Mouse (Mus musculus): ENCODE measurements at regions not wholly inside any gene's neighbourhood (a gene's known extent, or its start where the extent isn't known, plus 50 kb on each side); places are given as distances from the start of the nearest gene placed in this dataset.

DNA sequence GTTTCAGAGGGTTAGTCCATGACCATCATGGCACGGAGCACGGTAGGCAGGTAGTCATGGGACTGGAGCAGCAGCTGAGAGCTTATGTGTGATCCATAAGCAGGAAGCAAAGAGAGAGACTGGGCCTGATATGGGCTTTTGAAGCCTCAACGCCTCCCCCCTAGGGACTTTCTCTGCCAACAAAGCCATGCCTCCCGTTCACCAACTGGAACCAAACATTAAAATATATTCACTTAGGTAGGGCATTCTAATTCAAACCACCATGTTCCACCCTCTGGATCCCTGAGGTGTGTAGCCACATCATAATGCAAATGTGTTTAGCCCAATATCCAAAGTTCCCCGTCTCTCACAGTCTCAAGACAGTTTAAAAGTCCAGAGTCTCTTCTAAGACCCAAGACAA lies 85.3 kb upstream of the Ltbp1 start:
- H3K4me2 ChIP-seq (replicated peaks; ENCODE audit: low read depth), result no peak overlapping the region
- no peak for ATAC-seq (ENCODE audit: low FRiP score, low TSS enrichment)
- no peak for DNase-seq (ENCODE audit: low spot score)
- no peak overlapping the region for H3K27ac ChIP-seq (replicated peaks)
- H3K4me1 ChIP-seq (replicated peaks; ENCODE audit: control insufficient read depth, insufficient read depth), result no peaks in the 10 kb centered on the region
- no peaks in the 10 kb centered on the region for H3K27me3 ChIP-seq (ENCODE audit: control insufficient read depth, insufficient read depth, low read length)
- 88% methylated on average over 5 of the region's 5 CpGs for WGBS
- H3K36me3 ChIP-seq (ENCODE audit: control insufficient read depth, insufficient read depth, low read length), result no peaks in the 10 kb centered on the region
- no peak overlapping the region for H3K4me3 ChIP-seq (ENCODE audit: low read depth, low read length)
- H3K9me3 ChIP-seq (ENCODE audit: control insufficient read depth, low read length), result 0 out of 2 replicates have a peak, but pooled peaks cover 2% of the 10 kb centered on the region
- TF ChIP-seq CTCF (IDR thresholded peaks at IDR 0.05; ENCODE audit: low read depth) (no peak), EP300 (optimal IDR thresholded peaks at IDR 0.05) (no peak)
- H3K9ac ChIP-seq (ENCODE audit: low read length), result no peak overlapping the region

DNA sequence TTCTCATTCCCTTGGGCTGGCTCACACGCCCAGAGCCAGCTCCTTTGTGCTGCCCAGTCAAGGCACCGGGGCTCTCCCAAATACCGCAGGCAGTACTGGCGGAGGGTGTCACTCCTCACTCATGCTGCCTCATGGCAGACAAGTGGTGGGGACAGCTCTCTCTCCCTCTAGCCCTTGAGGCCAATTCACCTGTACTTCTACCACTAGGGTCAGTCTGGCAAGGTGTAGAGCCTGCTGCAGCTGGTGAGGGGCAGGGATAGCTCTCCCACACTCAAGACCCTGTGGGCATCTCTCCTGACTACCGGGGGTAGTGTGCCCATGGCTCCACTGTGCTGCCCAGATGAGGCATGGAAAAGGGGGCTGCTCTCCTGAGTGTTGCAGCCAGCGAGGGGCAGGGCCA lies 84.0 kb upstream of the Ltbp1 start:
- WGBS, result 98% methylated on average over 6 of the region's 6 CpGs
- no peak for ATAC-seq (ENCODE audit: low FRiP score, low TSS enrichment)
- no peaks in the 10 kb centered on the region for H3K27me3 ChIP-seq (ENCODE audit: control insufficient read depth, insufficient read depth, low read length)

GRCm38 (mm10) chr17:74922016-74922415 lies 83.4 kb upstream of the Ltbp1 start:
- ATAC-seq (ENCODE audit: low FRiP score, low TSS enrichment), result no peak
- no peak overlapping the region for H3K4me3 ChIP-seq (ENCODE audit: low read depth, low read length)
- H3K27ac ChIP-seq (replicated peaks), result no peak overlapping the region
- H3K4me1 ChIP-seq (replicated peaks; ENCODE audit: control insufficient read depth, insufficient read depth), result no peaks in the 10 kb centered on the region
- H3K4me2 ChIP-seq (replicated peaks; ENCODE audit: low read depth), result no peak overlapping the region
- WGBS, result 67% methylated on average over 4 of the region's 4 CpGs
- no peaks in the 10 kb centered on the region for H3K36me3 ChIP-seq (ENCODE audit: control insufficient read depth, insufficient read depth, low read length)
- no peaks in the 10 kb centered on the region for H3K27me3 ChIP-seq (ENCODE audit: control insufficient read depth, insufficient read depth, low read length)
- no peak overlapping the region for H3K9ac ChIP-seq (ENCODE audit: low read length)
- DNase-seq (ENCODE audit: low spot score), result no peak
- no peaks in the 10 kb centered on the region for H3K9me3 ChIP-seq (ENCODE audit: control insufficient read depth, low read length)
- TF ChIP-seq CTCF (IDR thresholded peaks at IDR 0.05; ENCODE audit: low read depth), result no peak

More for the DNA sequence above, 84.0 kb upstream of the Ltbp1 start:
- Histone ChIP-seq H3K9ac (ENCODE audit: low read length) (no peak overlapping the region), H3K36me3 (ENCODE audit: control insufficient read depth, insufficient read depth, low read length) (no peaks in the 10 kb centered on the region), H3K9me3 (ENCODE audit: control insufficient read depth, low read length) (0 out of 2 replicates have a peak, but pooled peaks cover 2% of the 10 kb centered on the region), H3K4me2 (replicated peaks; ENCODE audit: low read depth) (no peak overlapping the region), H3K27ac (replicated peaks) (no peak overlapping the region), H3K4me3 (ENCODE audit: low read depth, low read length) (no peak overlapping the region), H3K4me1 (replicated peaks; ENCODE audit: control insufficient read depth, insufficient read depth) (no peaks in the 10 kb centered on the region)
- no peak for TF ChIP-seq EP300 (optimal IDR thresholded peaks at IDR 0.05)
- no peak for TF ChIP-seq CTCF (IDR thresholded peaks at IDR 0.05; ENCODE audit: low read depth)
- no peak for DNase-seq (ENCODE audit: low spot score)

- no peak for TF ChIP-seq EP300 (optimal IDR thresholded peaks at IDR 0.05)
- no peak for TF ChIP-seq CTCF (IDR thresholded peaks at IDR 0.05; ENCODE audit: low read depth)
- Histone ChIP-seq H3K4me2 (replicated peaks; ENCODE audit: low read depth) (no peak overlapping the region), H3K9ac (ENCODE audit: low read length) (no peak overlapping the region), H3K27ac (replicated peaks) (no peak overlapping the region), H3K9me3 (ENCODE audit: control insufficient read depth, low read length) (no peaks in the 10 kb centered on the region), H3K4me1 (replicated peaks; ENCODE audit: control insufficient read depth, insufficient read depth) (no peaks in the 10 kb centered on the region), H3K4me3 (ENCODE audit: low read depth, low read length) (no peak overlapping the region), H3K27me3 (ENCODE audit: control insufficient read depth, insufficient read depth, low read length) (no peaks in the 10 kb centered on the region), H3K36me3 (ENCODE audit: control insufficient read depth, insufficient read depth, low read length) (no peaks in the 10 kb centered on the region)
- ATAC-seq (ENCODE audit: low FRiP score, low TSS enrichment) (peak; percentile 21; the same call in 1 of the 2 replicates), DNase-seq (ENCODE audit: low spot score) (no peak)
- 21% methylated on average over 3 of the region's 3 CpGs for WGBS
These were observed 82.8 kb upstream of the Ltbp1 start for GRCm38 (mm10) chr17:74922591-74922990.

- Histone ChIP-seq H3K27me3 (ENCODE audit: control insufficient read depth, insufficient read depth, low read length) (no peaks in the 10 kb centered on the region), H3K36me3 (ENCODE audit: control insufficient read depth, insufficient read depth, low read length) (no peaks in the 10 kb centered on the region), H3K4me3 (ENCODE audit: low read depth, low read length) (no peak overlapping the region), H3K27ac (replicated peaks) (no peak overlapping the region), H3K9ac (ENCODE audit: low read length) (no peak overlapping the region), H3K4me2 (replicated peaks; ENCODE audit: low read depth) (no peak overlapping the region), H3K4me1 (replicated peaks; ENCODE audit: control insufficient read depth, insufficient read depth) (no peaks in the 10 kb centered on the region), H3K9me3 (ENCODE audit: control insufficient read depth, low read length) (no peaks in the 10 kb centered on the region)
- 36% methylated on average over 9 of the region's 9 CpGs for WGBS
- DNase-seq (ENCODE audit: low spot score), result peak; percentile 25
- peak; percentile 38; the same call in 1 of the 2 replicates for ATAC-seq (ENCODE audit: low FRiP score, low TSS enrichment)
- TF ChIP-seq CTCF (IDR thresholded peaks at IDR 0.05; ENCODE audit: low read depth), result no peak
- no peak for TF ChIP-seq EP300 (optimal IDR thresholded peaks at IDR 0.05)
These were observed 82.3 kb upstream of the Ltbp1 start for GRCm38 (mm10) chr17:74923101-74923500.

DNA sequence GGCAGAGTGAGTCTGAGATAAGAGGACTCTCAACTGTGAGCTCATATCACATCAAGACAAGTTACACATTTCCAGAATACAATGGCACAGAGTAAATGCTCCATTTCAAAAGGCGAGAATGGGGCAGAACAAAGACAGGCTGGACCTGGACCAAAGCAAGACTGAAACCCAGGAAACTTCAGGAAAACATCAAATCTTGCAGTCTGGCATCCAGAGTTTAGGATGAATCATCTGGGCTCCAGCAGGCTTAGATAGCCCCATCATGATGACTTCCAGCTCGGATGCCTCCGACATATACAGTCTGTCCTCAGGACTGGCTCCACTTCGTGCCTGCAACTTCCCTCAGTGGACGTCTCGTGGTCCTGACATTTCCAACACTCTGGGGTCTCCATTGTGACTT lies 80.2 kb upstream of the Ltbp1 start:
- TF ChIP-seq CTCF (IDR thresholded peaks at IDR 0.05; ENCODE audit: low read depth), result no peak
- no peak for TF ChIP-seq EP300 (optimal IDR thresholded peaks at IDR 0.05)
- Histone ChIP-seq H3K4me1 (replicated peaks; ENCODE audit: control insufficient read depth, insufficient read depth) (no peaks in the 10 kb centered on the region), H3K27me3 (ENCODE audit: control insufficient read depth, insufficient read depth, low read length) (no peaks in the 10 kb centered on the region), H3K36me3 (ENCODE audit: control insufficient read depth, insufficient read depth, low read length) (no peaks in the 10 kb centered on the region), H3K27ac (replicated peaks) (no peak overlapping the region), H3K9me3 (ENCODE audit: control insufficient read depth, low read length) (no peaks in the 10 kb centered on the region), H3K4me2 (replicated peaks; ENCODE audit: low read depth) (no peak overlapping the region), H3K9ac (ENCODE audit: low read length) (no peak overlapping the region), H3K4me3 (ENCODE audit: low read depth, low read length) (no peak overlapping the region)
- WGBS, result 79% methylated on average over 6 of the region's 6 CpGs
- no peak for DNase-seq (ENCODE audit: low spot score)
- ATAC-seq (ENCODE audit: low FRiP score, low TSS enrichment), result no peak

Measured in stomach, postnatal 0 days (tissue).